Mouse (Mus musculus) liver, postnatal 0 days (tissue): ENCODE results near the gene Rgs7. TPM values are rescaled to one million over a fixed set of nuclear protein-coding genes. Genes with fewer than 3 reads are reported as not detected.
A peak's percentile ranks its signal among the peaks of the same experiment; 100 is the strongest.

Experiments
- ATAC-seq: fragments of 200-750 bp; cut with Nextera tagmentation; 2 replicates; pipeline ENCODE4 v1.8.0; 2017; ENCODE audit warnings: mild to moderate bottlenecking, moderate library complexity
- DNase-seq: peaks from one replicate; pipeline ENCODE4 v3.0.0-alpha.2; 2016
- H3K27ac ChIP-seq: fragments of 300-500 bp; sonication (generic); 2 replicates; pipeline ENCODE4 v1.5.1; 2014; ENCODE audit warnings: antibody characterized with exemption, moderate library complexity, mild to moderate bottlenecking, low read depth
- H3K27me3 ChIP-seq: fragments of 300-500 bp; sonication (generic); 2 replicates; pipeline ENCODE4 v1.6.1; 2014; ENCODE audit warnings: low read length, control low read depth, mixed read lengths; ENCODE audit not compliant: insufficient read depth
- H3K36me3 ChIP-seq: fragments of 300-500 bp; sonication (generic); replicated peaks from 2 replicates; pipeline ENCODE4 v1.6.1; 2014; ENCODE audit warnings: mild to moderate bottlenecking, control low read depth, low read length, moderate library complexity, mixed read lengths; ENCODE audit not compliant: insufficient read depth
- H3K4me1 ChIP-seq: fragments of 300-500 bp; sonication (generic); 2 replicates; pipeline ENCODE4 v1.6.1; 2014; ENCODE audit warnings: antibody characterized with exemption, mild to moderate bottlenecking, control low read depth; ENCODE audit not compliant: insufficient read depth
- H3K4me2 ChIP-seq: fragments of 300-500 bp; sonication (generic); 2 replicates; pipeline ENCODE4 v1.6.1; 2014; ENCODE audit warnings: low read depth, mild to moderate bottlenecking, low read length, moderate library complexity, mixed read lengths
- H3K4me3 ChIP-seq: fragments of 300-500 bp; sonication (generic); 2 replicates; pipeline ENCODE4 v1.5.1; 2014; ENCODE audit warnings: low read depth, low read length
- H3K9ac ChIP-seq: fragments of 300-500 bp; sonication (generic); replicated peaks from 2 replicates; pipeline ENCODE4 v1.6.1; 2014; ENCODE audit warnings: mild to moderate bottlenecking, moderate library complexity
- H3K9me3 ChIP-seq: fragments of 300-500 bp; sonication (generic); 2 replicates; pipeline ENCODE4 v1.6.1; 2016; ENCODE audit warnings: mild to moderate bottlenecking, control low read depth, low read length, mixed read lengths
- CTCF ChIP-seq: sonication (generic); IDR thresholded peaks from 2 replicates; pipeline ENCODE4 v1.5.1; 2016; ENCODE audit warnings: antibody characterized with exemption, low read depth
- EP300 ChIP-seq: IDR thresholded peaks from 2 replicates; pipeline ENCODE4 v1.6.1; 2016; ENCODE audit warnings: antibody characterized with exemption, low read depth, mild to moderate bottlenecking
- WGBS: fragments of 180-500 bp; shearing (Covaris S2); extraction: QIAGEN DNeasy Blood & Tissue Kit; methylation state at CpG from one replicate; pipeline ENCODE4 v1.1.7; 2014; ENCODE audit not compliant: insufficient replicate concordance; 5-methylcytosine and 5-hydroxymethylcytosine counted together
- polyA plus RNA-seq: library from polyadenylated mRNA; unstranded; fragments of >200 nt; fragmentation: Nextera tagmentation; extraction: Ambion mirVana; gene quantifications from 2 replicates; pipeline ENCODE4 v1.2.1, GENCODE M21; 2015

The Rgs7 gene
- polyA plus RNA-seq, 1 experiment from 2014 or later, result not detected

DNA sequence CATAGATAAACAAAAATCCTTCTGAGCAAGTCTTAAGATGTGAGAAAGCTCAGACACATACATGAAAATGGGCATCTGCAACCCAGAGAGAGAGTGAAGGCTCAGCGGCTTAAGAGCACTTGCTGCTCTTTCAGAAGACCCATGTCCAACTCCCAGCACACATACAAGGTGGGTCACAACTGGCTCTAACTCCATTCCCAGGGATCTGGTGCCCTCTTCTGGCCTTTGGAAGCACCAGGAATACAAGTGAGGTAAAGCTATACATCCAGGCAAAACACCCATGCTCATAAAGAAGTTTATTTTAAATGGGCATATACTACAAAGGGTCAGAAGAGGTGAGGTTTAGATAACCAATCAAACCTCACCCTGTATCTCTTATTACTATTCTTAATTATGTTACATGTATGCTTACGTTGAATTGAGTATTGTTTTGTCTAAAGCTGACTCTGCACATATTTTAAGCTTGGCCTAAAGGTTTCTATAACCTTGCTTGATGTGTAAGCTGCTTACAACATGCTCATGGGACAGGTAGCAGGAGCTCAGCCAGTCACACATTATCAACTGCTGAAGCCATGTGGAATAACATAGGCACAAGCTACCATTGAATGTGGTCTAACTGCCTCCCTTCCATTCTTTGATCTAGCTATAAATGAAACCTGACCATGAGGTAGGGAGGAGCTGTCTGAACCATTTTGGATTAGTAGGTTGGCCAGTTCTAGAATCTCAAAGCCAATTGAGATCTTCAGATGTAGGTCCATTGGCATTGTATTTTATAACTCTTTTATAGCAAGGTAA lies 192.5 kb downstream of the Rgs7 start:
- H3K36me3 ChIP-seq, result no peaks in the 10 kb centered on the region
- DNase-seq (no peak), ATAC-seq (no peak)
- no peak overlapping the region for H3K27ac ChIP-seq
- no peak overlapping the region for H3K4me2 ChIP-seq
- 0 out of 2 replicates have a peak, but pooled peaks have one; percentile 10 for TF ChIP-seq CTCF
- no peak for TF ChIP-seq EP300
- H3K4me1 ChIP-seq, result no peaks in the 10 kb centered on the region
- no peaks in the 10 kb centered on the region for H3K9me3 ChIP-seq
- 74% methylated on average over 2 of the region's 2 CpGs for WGBS
- no peaks in the 10 kb centered on the region for H3K27me3 ChIP-seq
- H3K4me3 ChIP-seq, result no peak overlapping the region
- no peak overlapping the region for H3K9ac ChIP-seq

- H3K9me3 ChIP-seq, result no peaks in the 10 kb centered on the region
- H3K4me2 ChIP-seq, result no peak overlapping the region
- no peaks in the 10 kb centered on the region for H3K4me1 ChIP-seq
- 91% methylated on average over 1 of the region's 1 CpGs for WGBS
- ATAC-seq, result no peak
- no peaks in the 10 kb centered on the region for H3K36me3 ChIP-seq
- no peak overlapping the region for H3K4me3 ChIP-seq
- H3K9ac ChIP-seq, result no peak overlapping the region
- TF ChIP-seq CTCF, result no peak
- no peak for TF ChIP-seq EP300
- no peak overlapping the region for H3K27ac ChIP-seq
- H3K27me3 ChIP-seq, result no peaks in the 10 kb centered on the region
- no peak for DNase-seq
Observed at GRCm38 (mm10) chr1:175296906-175297305, 195.4 kb downstream of the Rgs7 start.

DNA sequence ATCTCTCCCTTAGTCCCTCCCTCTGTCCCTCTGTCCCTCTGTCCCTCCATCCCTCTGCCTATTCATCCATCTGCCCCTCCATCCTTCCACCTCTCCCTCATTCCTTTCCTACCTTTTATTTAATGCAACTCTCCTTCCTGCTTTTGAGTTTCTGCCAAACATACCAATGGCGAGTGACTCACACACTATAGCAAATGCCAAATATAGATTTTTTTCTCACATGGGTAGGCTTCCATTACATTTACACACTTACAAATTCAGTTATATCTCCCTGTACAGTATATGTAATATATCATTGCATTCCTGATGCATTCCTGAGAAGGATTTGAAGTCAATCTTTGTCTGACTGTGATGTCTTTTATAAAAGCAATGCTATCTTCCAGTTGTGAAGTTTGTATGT lies 202.2 kb downstream of the Rgs7 start:
- ATAC-seq, result no peak
- Histone ChIP-seq H3K4me3 (no peak overlapping the region), H3K27ac (no peak overlapping the region), H3K36me3 (no peaks in the 10 kb centered on the region), H3K9me3 (no peaks in the 10 kb centered on the region), H3K4me2 (no peak overlapping the region), H3K4me1 (no peaks in the 10 kb centered on the region), H3K9ac (no peak overlapping the region), H3K27me3 (no peaks in the 10 kb centered on the region)
- 70% methylated on average over 1 of the region's 1 CpGs for WGBS
- no peak for DNase-seq
- TF ChIP-seq CTCF (no peak), EP300 (no peak)

GRCm38 (mm10) chr1:175262341-175262740 lies 230.0 kb downstream of the Rgs7 start:
- H3K4me2 ChIP-seq, result no peak overlapping the region
- no peak overlapping the region for H3K4me3 ChIP-seq
- TF ChIP-seq CTCF (no peak), EP300 (no peak)
- H3K9me3 ChIP-seq, result no peaks in the 10 kb centered on the region
- H3K4me1 ChIP-seq, result no peaks in the 10 kb centered on the region
- H3K27me3 ChIP-seq, result no peaks in the 10 kb centered on the region
- H3K27ac ChIP-seq, result no peak overlapping the region
- H3K9ac ChIP-seq, result no peak overlapping the region
- DNase-seq (no peak), ATAC-seq (no peak)
- no peaks in the 10 kb centered on the region for H3K36me3 ChIP-seq

- 33% methylated on average over 1 of the region's 1 CpGs for WGBS
- Histone ChIP-seq H3K27ac (no peak overlapping the region), H3K9me3 (no peaks in the 10 kb centered on the region), H3K4me2 (no peak overlapping the region), H3K36me3 (no peaks in the 10 kb centered on the region), H3K4me3 (no peak overlapping the region), H3K27me3 (no peaks in the 10 kb centered on the region), H3K4me1 (no peaks in the 10 kb centered on the region), H3K9ac (no peak overlapping the region)
- DNase-seq, result no peak
- TF ChIP-seq EP300 (no peak), CTCF (no peak)
- no peak for ATAC-seq
Observed at GRCm38 (mm10) chr1:175259374-175259773, 232.9 kb downstream of the Rgs7 start.

GRCm38 (mm10) chr1:175255224-175255623 lies 237.1 kb downstream of the Rgs7 start:
- Histone ChIP-seq H3K4me1 (no peaks in the 10 kb centered on the region), H3K27ac (no peak overlapping the region), H3K27me3 (no peaks in the 10 kb centered on the region), H3K9ac (no peak overlapping the region), H3K9me3 (no peaks in the 10 kb centered on the region), H3K4me3 (no peak overlapping the region), H3K4me2 (no peak overlapping the region), H3K36me3 (no peaks in the 10 kb centered on the region)
- ATAC-seq (no peak), DNase-seq (no peak)
- TF ChIP-seq CTCF (no peak), EP300 (no peak)
- WGBS, result 70% methylated on average over 3 of the region's 3 CpGs
